In genomic region chr6:41558271-41558670, GRCm38 (mm10) we compare ENCODE assay signal across 14 mouse cellular contexts. TPM values are rescaled to one million over a fixed set of nuclear protein-coding genes. Genes with fewer than 3 reads are reported as not detected.
A peak's percentile ranks its signal among the peaks of the same experiment; 100 is the strongest.
DNase-seq lines count a peak whose midpoint lies in the region; ATAC-seq lines count a peak whose summit lies in the region.
"Had no signal": no experiment of that assay in that cellular context is flagged by ENCODE, and none has a peak within 500 bp of the region (broad histone marks: within the 10 kb centered on the region; RNA-seq: fewer than 3 reads in every experiment).

No protein-coding gene starts in this region.

- intact Hi-C loops in gastrocnemius, postnatal 36 days (cut with DNase I): no loop called here

- peak; percentile 20 for ATAC-seq in activated CD4-positive, CD25-positive, alpha-beta regulatory T cell, adult 4 months
- peak; percentile 40; the same call in 1 of the 2 replicates for ATAC-seq in neutrophil, adult 5-6 weeks (ENCODE audit: extremely low read depth, insufficient number of reproducible peaks, low FRiP score, poor library complexity, severe bottlenecking)

- peak; percentile 28 for DNase-seq in urinary bladder, postnatal 14 days (ENCODE audit: low spot score)
- no peak for DNase-seq in urinary bladder, postnatal 4 days (ENCODE audit: low spot score in 2 of 2)
- DNase-seq in layer of hippocampus, adult 8-10 months (ENCODE audit: low spot score in 2 of 2): no peak
- no peak for DNase-seq in gastrocnemius, postnatal 36 days
- DNase-seq in cerebellum, postnatal 10 days: no peak
- DNase-seq in gastrocnemius, postnatal 10 days: no peak
- DNase-seq: kidney, adult 18-20 months; lung, adult 18-20 months had no signal

RNA-seq across cellular contexts. Expression of gene Prss2, which starts 36.7 kb away (rescaled TPM):
- 1 to 10 TPM; 1.9 to 3.1 TPM for polyA plus RNA-seq in activated CD4-positive, CD25-positive, alpha-beta regulatory T cell, adult 4 months (2017; shearing (Covaris generic))
- not detected in 2 replicates for total RNA-seq in neutrophil, adult 5-6 weeks (2017)
- total RNA-seq in layer of hippocampus, adult 8-10 months (2022): not detected
- total RNA-seq in gastrocnemius, postnatal 36 days (2021): not detected
- not detected for total RNA-seq in gastrocnemius, postnatal 10 days (2021)
- polyA plus RNA-seq: heart, embryonic 15.5 days; limb, embryonic 11.5 days; midbrain, embryonic 12.5 days; neural tube, embryonic 14.5 days had no signal

RNA-seq across cellular contexts. Expression of gene Ephb6, which starts 47.0 kb away (rescaled TPM):
- 10 to 100 TPM in 1 of 2 experiments, 1 to 10 TPM in 1; 7.8 to 10.6 TPM for polyA plus RNA-seq in activated CD4-positive, CD25-positive, alpha-beta regulatory T cell, adult 4 months (2017; shearing (Covaris generic))
- 1.1 and 3.0 TPM in 2 replicates for total RNA-seq in neutrophil, adult 5-6 weeks (2017)
- total RNA-seq in layer of hippocampus, adult 8-10 months (2022): 10 to 100 TPM; 75.3 to 83.9 (median 78.7) TPM
- 1 to 10 TPM; 1.1 to 1.3 TPM for total RNA-seq in gastrocnemius, postnatal 36 days (2021)
- total RNA-seq in gastrocnemius, postnatal 10 days (2021): 1 to 10 TPM; 2.2 to 4.7 TPM

Comparison
In these comparisons a context has a peak if more than half of its experiments do, and no peak if none do; other contexts are left out.
1. RNA of gene Ephb6, which starts 47.0 kb away (total RNA-seq): 75.3 to 83.9 TPM in layer of hippocampus, adult 8-10 months; 2.2 to 4.7 TPM in gastrocnemius, postnatal 10 days, 1.1 to 3.0 TPM in neutrophil, adult 5-6 weeks and 1.1 to 1.3 TPM in gastrocnemius, postnatal 36 days; every median in the first group is over 10 times any median in the second.